Mouse (Mus musculus) thymus, postnatal 14 days (tissue): ENCODE measurements around the gene Cpt1a.

ENCODE experiments used
- DNase-seq: peaks from one replicate; pipeline ENCODE4 v3.0.0; 2021

Gene Cpt1a

DNA sequence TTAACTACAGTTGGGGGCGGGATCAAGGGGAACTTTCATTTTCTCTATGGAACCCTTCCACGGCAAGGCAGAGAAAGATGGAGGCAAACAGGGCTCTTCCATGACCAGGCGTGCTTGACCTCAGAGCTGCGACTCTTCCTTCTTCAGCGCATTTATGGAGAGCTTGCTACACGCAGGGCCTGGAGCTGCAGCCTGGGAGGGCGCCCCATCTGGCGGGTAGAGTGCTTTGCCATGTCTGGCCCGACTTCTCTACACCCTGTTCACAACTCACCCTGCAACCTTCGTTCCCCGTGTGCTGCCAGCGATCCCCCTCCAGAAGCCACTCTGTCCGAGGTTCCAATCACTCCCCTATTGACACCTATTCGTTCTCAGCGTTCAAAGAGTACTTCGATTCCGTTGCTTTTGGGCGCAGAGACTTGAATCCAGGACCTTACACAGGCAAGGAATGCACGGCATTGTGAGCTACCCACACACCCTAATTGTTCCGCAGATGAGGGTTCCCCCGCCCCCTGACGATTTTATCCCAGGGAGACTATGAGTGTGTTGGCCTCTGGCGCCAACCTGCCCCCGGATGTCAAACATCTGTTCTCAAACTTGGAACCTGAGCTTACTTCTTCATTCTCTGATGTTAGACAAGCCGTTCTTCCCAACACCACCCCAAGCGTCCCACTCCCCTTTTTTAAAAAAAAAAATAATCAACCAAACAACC is at the start of gene Cpt1a:
Cpt1a (plus strand) TSS at position 74 of the 709 bp plus-strand sequence.
- peak; percentile 76 for DNase-seq

DNA sequence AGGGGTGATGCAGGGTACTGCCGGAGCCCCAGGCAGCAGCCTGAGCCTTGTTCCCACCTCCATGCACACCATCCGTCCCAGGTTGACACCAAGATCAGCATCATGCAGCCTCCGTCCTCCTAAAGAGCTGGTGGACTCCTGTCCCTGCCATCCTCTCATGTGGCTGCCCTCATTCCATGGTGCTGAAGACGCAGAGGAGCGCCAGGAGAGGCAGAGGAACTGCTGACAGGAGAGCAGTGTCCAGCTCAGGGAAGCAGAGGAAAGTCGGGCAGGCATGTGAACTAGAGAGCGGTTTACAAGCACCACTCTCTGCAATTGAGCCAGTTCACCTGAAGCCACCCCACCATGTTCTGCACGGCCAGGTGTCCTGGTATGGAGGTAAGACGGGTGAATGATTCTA is 48.8 kb upstream of the Cpt1a start:
- DNase-seq: no peak

DNA sequence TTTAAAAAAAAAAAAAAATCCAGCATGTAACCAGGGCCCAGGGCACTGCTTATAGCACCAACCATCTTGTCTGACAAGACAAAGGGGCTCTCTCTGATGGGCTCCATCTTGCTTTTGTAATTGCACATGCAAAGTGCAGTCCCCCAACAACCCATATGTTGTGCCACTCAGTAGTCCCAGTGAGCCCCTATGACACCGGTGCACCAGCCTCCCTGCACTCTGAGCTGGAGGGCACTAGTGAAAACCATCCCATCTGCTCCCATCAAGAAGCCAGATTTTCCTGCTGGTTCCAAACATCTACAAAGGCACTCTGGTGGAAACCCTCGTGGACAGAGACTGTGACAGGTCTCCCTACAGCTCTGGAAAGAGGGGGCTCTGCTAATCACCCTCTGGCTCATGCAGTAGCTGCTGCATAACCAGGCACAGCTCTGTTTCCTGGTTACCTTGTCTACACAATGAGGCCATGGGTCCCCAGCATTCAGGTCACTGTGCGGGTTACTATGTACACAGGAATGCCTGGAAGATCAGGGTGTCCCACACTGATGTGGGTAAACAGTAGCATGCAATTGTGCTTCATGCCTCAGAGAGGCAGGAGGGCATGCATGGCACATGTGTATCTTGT is 46.3 kb upstream of the Cpt1a start:
- DNase-seq: no peak

DNA sequence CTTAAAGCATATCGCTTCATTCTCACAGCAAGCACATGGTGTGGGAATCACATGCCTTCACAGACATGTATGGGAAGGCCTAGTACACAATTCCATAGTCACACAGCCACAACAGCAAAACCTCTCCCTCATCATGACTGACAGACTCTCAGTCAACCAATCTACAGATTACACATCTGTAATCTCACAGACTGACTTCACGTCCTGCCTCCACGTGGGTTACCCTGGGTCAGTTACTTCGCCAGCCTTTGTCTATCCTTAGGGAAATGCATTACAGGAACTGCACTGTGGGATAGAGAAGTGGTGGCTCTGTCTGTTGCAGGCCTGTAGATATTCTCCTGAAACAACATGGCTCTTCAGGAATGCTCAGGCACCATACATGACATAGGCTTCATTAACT is 40.2 kb upstream of the Cpt1a start:
- no peak for DNase-seq

DNA sequence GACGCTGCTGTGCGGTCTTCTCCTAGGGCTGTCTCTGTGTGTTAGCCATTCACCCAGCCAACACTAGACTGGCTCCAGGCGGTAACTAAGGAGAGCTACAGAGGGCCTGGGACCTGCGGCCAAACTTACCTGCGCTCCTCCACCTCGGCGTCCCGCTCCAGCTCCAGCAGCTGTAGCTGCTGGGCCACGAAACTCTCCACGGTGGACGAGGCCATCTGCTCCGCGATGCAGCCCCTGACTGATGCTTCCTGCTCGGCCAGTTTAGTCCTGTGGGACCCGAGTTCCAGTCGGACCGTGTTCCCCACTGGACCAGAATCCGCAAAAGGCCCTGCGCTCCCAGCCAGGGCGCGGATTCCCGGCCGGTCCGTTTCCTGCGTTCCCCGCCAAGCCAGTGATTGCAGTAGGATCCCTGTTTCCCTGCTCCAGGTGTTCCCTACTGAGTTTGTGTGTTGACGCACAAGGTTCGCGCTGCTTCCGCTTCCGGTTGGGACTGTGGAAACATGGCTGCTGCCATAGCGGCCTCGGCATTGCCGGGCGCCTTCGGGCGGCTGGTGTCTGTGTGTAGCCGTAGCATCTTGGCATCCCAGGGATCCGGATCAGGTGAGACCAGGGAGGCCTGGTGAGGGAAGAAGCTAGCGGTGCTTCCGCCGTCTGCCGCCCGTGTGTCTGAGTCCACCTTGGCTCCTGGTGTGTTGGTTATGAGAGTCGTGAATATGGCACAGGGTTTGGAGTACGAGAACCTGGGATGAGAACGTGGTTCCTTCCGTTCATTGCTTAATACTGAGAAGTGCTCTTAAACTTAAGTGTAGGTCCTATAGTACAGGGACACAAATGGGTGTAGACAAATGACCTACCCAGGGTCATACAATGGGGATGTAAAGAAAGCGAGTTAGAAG is 39.3 kb upstream of the Cpt1a start, which contains the start of the genes Mrpl21 and Ighmbp2:
Mrpl21 (plus strand) TSS at position 330 of the 896 bp plus-strand sequence.
Ighmbp2 (minus strand) TSS at position 446 of the 896 bp plus-strand sequence.
- DNase-seq: peak; percentile 82

DNA sequence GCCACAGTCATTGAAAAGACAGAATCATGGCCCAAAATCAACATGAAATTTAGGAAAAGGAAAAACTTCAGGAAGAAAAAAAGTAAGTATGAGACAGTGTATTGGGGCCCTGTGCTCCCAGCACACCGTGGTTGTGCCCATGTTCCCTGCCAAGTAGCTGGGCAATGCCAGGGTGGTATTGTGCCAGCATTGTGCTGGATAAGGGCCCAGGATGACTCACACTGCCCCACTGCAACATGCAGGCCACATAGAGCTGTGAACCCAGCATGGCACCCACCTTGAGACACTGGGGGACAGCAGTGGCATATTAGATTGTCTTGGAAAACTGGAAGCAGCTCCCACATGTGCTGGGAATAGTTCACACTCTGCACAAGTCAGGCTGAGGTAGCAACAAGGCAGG is 33.1 kb upstream of the Cpt1a start:
- DNase-seq: no peak

DNA sequence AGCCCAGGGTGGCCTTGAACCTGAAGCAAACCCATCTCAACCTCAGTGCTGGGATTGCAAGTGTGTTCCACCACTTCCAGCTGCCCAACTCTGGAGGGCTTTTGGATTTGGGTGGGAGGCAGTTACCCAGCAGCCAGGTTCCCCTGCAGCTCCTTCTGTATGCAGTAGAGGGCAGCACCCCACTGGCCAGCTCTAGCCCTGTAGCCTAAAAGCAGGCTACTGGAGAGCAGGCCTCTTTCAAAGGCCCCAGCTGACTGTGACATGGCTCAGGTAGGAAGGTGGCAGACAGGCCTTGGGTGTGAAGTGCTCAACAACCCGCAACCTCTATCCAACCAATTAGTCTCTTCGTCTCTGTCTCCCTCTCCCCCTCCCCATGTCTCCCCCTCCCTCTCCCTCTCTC is 30.1 kb upstream of the Cpt1a start:
- DNase-seq: peak; percentile 73

DNA sequence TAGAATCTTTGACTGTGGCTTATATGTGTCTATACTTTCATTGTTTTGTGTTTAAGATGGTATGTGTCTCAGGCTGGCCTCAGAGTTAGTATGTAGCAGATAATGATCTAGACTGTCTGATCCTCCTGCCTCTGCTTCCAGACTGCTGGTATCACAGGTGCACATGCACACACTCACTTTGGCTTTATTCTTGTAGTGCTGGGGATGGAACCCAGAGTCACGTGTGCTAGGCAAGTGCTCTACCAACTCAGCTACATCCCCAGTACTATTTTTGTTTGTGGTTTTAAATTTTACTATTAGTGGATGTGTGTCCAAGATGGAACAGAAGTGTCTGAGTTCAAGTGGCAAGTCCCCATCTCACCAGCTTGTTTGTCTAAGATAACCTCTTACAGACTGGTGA is 29.1 kb upstream of the Cpt1a start:
- no peak for DNase-seq

DNA sequence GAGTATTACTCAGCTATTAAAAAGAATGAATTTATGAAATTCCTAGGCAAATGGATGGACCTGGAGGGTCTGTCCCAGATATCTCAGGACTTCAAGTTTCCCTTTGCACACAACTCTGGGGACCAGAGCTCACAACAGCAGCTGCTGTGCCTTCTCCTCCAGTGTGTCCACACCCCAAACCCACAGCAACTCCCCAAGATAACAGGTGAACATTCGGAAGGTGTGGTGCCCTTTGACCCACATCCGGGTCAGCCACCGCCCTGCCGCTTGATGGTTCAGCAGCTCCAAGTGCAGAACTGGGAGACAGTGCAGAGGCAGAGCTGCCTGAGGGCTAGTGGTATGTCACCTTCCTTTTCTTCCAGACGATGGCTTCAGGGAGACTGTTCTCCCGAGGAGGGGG is 26.9 kb upstream of the Cpt1a start:
- no peak for DNase-seq

DNA sequence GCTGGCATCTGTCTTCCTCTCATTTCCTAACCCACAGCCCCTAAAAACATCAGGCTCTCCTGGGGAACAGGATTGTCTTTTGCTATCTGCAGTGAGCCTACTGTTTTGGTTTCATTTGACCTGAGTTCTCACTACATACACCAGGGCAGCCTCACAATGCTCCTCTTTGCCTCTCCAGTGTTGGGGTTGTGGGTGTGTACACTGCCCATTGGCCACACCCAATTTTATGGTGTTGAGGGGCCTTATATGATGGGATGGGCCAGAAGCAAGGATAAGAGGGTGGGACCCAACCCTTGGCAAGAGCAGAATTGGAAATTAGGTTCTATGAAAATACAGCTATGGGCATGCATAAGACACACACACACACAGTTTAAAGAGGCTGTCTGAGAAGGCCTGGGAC is 25.1 kb upstream of the Cpt1a start:
- no peak for DNase-seq

DNA sequence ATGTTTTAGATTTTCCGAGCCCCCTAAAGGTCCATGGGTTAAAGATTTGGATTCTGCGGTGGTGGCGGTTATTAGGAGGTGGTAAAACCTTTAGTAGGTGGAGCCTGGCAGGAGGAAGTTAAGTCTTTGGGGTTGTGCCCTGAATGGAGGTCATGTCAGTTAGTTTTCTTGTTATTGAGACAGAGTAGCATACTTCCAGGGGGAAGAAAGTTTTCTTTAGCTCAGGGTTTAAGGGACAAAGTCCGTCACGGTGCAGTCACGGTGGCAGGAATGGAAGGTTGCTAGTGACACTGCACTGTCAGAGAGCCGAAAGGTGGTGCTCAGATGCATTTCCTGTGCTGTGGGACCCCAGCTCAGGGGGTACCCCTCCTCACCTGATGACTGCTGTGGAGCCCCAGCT is 24.4 kb upstream of the Cpt1a start:
- no peak for DNase-seq

DNA sequence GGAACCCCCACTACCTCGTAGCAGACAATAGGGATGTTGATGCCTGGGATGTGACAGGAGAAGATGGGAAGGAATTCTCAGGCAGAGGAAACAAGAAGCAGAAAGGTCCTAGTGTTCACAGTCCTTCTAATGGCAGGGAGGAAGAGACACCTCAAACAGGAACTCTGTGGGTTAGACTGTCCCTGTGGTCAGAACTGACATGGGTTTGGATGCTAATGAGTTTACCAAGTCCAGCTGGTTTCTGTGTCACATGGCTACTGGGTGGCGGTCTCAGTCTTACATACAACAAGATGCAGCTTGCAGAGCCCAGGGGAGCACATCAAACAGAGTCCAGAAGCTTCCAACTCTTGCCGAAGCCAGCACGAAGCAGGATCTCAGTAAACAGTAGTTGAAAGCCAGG is 18.1 kb upstream of the Cpt1a start:
- no peak for DNase-seq

DNA sequence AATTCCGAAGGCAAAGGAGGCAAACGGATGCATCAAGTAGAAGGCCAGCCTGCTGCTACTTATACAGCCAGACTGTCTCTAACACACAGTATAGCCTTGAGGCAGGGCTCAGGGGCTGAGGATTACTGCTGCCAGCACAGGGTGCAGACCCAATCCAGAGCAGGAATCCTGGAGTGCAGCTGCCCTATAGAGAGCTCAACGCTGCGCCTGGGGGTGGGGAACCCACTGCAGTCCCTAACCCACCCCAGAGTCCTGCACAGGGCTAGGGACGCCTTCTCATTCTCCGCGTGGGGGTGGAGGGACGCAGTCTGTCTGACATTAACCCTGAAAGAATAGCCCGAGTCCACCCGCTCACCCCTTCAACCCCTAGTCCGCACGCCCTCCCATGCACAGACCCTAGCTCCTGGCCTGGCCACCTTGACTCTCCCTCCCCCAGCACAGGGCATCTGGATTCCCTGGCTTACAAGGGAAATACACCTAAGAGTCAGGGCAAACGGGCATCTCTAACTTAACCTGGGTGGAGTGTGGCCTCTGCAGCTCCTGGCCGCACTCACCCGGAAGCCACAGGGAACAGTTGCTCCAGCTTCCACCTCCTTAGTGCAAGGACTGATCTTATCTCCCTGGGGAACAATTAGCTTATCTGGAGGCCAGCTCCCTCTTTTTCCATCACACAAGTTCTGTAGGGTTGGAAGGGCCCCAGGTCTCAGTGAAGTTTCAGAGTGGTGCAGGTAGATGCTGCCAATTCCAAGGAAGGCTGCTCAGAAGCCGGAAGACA is 14.8 kb upstream of the Cpt1a start:
- no peak for DNase-seq

DNA sequence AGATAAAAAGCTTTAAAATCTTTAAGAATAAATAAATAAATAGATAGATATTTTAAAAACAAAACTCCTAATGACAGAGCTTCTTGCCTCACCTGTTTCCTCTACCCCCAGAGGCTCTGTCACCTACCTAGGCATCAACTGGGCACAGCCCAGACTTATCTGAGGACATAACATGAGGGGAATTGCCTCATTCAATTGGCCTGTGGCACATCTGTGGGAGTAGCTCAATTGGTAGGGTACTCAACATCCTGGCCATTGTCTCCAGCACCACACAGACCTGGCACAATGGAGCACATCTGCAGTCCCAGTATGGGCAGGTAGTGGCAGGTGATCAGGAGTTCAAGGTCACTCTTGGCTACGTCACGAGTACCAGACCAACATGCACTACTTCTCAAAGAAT is 2.8 kb upstream of the Cpt1a start:
- DNase-seq: no peak

DNA sequence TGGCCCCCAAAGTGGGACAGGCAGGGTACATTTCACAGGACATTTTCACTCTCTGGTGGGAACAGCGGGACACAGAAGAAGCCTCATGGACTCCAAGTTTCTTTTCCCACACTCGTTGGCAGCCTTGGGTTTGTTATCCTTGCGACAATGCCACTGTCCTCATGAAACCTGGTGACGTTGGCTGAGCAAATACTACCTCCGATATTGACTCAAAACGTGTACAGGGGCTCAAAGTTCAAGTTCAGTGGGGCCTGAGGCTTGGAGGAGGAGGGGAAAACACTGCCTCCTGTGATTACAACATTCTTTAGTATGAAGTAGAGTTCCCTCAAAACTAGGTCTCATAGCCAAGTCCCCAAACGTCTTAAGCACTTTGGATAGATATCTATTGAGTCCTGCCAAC is 2.0 kb upstream of the Cpt1a start:
- DNase-seq: no peak

DNA sequence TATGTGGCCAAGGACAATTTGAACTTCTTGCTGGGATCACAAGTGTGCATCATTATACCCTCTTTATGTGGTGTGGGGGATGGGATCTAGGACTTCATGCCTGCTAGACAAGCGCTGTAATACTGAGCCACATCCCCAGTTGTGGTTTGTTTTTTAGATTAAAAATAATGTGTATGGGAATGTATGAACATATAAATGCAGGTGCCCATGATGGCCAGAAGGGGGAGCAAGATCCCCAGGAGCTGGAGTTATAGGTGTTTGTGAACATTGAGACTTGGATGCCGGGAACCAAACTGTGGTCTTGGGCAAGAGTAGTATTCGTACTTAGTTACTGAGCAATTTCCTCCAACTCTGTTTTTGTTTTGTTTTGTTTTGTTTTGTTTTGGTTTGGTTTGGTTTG is 1.3 kb upstream of the Cpt1a start:
- DNase-seq: peak; percentile 33

DNA sequence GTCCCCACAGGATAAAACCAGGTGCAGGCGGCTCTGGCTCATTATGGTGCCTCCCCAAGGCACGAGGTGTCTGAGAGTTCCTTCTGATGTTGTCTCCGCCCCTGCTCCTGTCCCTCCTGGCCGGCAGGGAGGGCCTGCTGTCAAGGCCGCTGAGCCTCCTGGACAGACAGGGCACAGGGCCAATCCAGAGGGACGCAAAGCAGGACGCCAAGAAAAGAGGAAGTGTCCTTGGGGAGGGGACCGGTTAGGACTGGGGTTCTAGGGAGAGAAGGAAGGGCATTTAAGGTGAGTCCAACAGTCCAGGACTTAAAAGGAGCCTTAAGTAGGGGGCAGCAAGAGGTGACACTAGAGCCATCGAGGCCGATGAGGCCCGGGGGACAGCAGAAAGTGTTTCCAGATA is 517 bp upstream of the Cpt1a start:
- DNase-seq: no peak

DNA sequence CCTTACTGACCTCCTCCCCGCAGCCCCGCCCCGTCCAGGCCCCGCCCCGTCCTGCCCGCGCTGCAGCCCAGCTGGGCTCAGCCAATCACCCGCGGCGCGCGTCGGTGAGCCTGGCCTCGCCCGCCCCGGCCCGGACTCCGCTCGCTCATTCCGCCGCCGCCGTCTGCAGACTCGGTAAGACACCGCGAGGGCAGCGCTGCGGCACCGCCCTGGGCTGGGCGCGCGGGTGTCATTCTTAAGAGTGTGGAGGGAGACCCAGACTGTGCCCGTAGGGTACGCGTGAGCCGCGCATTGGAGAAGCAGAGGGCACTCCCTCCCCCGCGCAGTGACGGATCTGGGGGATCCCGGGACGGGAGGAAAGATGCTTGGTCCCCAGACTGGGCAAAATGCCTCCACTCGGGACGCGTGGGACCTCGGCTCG is 1.1 kb downstream of the Cpt1a start:
- DNase-seq: peak; percentile 88

DNA sequence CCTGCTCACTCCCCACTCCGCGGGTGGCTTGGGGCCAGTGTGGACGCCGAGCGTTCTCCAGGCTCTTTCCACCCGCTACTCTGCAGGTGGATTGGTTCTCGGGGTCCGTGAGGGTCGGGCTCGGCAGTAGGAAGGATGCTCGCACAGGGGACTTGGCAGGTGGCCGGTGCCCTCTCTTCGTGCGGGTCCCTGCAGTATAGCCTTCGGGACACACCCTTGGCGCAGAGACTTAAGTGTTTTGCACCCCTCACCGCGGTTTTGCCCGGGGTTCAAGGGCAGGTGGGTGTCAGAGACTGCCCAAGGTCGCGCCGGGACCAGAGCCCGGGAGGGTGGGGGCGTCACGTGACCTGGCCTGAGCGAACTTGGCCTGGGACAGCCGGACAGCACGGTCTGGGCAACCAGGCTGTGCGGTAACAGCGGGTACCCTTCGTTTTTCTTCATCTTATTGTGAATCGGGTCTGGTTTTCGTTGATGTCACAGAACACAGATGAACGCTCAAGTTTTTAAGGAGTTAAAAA is 1.7 kb downstream of the Cpt1a start:
- DNase-seq: peak; percentile 56

DNA sequence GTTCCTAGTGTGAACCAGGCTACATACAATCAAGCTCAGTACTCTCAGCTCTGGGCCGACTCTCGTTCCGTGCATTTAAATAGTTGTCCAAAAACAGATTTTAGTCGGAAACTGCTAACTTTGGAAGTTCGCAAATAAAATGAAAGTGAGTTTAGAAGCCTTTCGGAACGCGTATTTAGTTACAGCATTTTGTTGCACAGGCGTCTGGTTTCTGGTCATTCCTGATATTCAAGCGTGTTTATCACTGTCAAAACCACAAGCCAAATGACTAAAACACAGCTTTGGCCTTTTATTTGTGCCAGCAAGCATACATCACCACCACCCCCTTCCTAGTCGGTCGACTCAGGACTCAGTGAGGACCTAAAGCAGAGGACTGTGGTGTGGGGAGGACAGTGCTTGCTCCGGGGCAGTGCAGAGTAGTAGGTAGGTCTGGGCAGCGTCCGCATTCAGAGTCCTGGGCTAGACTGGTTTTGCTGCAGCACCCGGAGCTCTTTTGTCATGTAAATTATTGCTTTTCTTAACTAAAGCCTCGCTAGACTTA is 2.2 kb downstream of the Cpt1a start:
- DNase-seq: no peak

DNA sequence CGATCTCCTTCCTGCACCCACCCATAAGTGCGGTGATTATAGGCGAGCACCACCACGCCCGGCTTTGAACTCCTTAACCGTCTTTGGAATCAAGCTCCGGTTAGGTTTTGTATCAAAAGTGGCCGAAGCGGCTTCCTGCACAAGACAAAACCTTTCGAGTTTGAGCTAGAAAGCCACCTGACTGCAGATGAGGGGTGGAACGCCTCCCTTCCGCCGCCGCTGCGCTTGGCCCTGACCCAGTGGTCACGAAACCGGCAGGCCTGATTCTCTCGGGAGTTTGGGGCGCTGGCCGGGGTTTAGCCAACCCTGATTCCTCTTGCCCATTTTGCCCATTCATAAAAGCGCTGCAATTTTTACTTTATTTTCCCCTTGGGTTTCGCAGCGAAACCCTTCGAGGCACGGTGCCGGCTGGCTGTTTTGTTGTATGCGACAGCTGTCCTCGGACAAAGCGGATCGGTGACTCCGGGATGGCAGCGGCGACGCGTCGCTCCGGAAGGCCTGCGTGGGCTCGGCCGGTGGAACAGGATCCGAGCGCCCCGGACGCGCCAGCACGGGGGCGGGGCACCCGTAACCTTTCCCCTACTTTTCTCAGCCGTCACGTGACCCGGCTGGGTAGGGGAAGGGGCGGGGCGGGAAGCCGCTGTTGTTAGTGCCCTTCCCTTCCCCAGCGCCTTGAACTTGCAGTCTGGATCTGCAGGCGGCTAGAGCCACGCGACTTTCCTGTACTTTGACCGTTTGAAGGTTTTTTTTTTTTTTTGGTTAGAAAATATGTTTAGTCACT is 3.0 kb downstream of the Cpt1a start:
- peak; percentile 97 for DNase-seq
